Mouse (Mus musculus) midbrain, embryonic 13.5 days (tissue): ENCODE results near the gene H2-M2. TPM values are rescaled to one million over a fixed set of nuclear protein-coding genes. Genes with fewer than 3 reads are reported as not detected.
"Not testable (repeated sequence)": the region's sequence is repeated elsewhere in the genome, so short reads cannot be mapped to it uniquely, and the experiment has no call there.

Experiments used
- ATAC-seq: fragments of 200-750 bp; cut with Nextera tagmentation; 2 replicates; pipeline ENCODE4 v1.8.0; 2017; ENCODE audit warnings: mild to moderate bottlenecking, moderate TSS enrichment, moderate library complexity
- H3K27ac ChIP-seq: fragments of 300-500 bp; sonication (generic); 2 replicates; pipeline ENCODE4 v1.5.1; 2015; ENCODE audit warnings: inconsistent platforms, mild to moderate bottlenecking, moderate library complexity
- H3K27me3 ChIP-seq: fragments of 300-500 bp; sonication (generic); 2 replicates; pipeline ENCODE4 v1.6.1; 2015; ENCODE audit warnings: mild to moderate bottlenecking, inconsistent platforms
- H3K36me3 ChIP-seq: fragments of 300-500 bp; sonication (generic); 2 replicates; pipeline ENCODE4 v1.6.1; 2015; ENCODE audit warnings: mild to moderate bottlenecking, inconsistent platforms
- H3K4me1 ChIP-seq: fragments of 300-500 bp; sonication (generic); replicated peaks from 2 replicates; pipeline ENCODE4 v1.6.1; 2015; ENCODE audit warnings: inconsistent platforms
- H3K4me2 ChIP-seq: fragments of 300-500 bp; sonication (generic); replicated peaks from 2 replicates; pipeline ENCODE4 v1.6.1; 2015; ENCODE audit warnings: moderate library complexity, mild to moderate bottlenecking, inconsistent platforms
- H3K4me3 ChIP-seq: fragments of 300-500 bp; sonication (generic); replicated peaks from 2 replicates; pipeline ENCODE4 v1.5.1; 2015; ENCODE audit warnings: mild to moderate bottlenecking, inconsistent platforms
- H3K9ac ChIP-seq: fragments of 300-500 bp; sonication (generic); replicated peaks from 2 replicates; pipeline ENCODE4 v1.6.1; 2015; ENCODE audit warnings: mild to moderate bottlenecking, inconsistent platforms
- H3K9me3 ChIP-seq: fragments of 300-500 bp; sonication (generic); 2 replicates; pipeline ENCODE4 v1.6.1; 2016; ENCODE audit warnings: mild to moderate bottlenecking, inconsistent platforms
- WGBS: fragments of 180-500 bp; shearing (Covaris S2); methylation state at CpG from one replicate; pipeline ENCODE4 v1.1.7; 2015; 5-methylcytosine and 5-hydroxymethylcytosine counted together
- polyA plus RNA-seq: library from polyadenylated mRNA; unstranded; fragments of >200 nt; fragmentation: Nextera tagmentation; extraction: Ambion mirVana; gene quantifications from 2 replicates; pipeline ENCODE4 v1.2.1, GENCODE M21; 2015

H2-M2 gene
- not detected in 2 replicates for polyA plus RNA-seq

DNA sequence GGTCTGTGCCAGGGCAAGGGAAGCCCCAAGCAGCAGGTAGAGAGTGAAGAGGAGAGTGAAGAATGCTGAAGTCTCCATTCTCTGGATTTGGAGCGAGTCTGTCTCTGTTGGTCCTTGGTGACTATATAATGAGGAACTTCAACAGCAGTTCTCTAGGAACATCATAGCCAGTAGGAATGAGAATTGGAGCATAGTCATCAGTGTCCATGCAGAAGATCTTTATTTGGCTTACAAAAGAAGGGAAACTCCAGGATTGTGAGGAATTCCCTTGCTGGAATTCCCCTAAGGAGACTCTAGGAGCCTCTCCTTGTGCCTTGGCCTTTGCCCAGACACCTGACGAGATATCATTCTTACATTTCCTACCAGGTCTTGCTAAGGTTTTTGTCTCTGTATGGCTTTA, at the start of gene H2-M2:
H2-M2 (minus strand) TSS at position 101 of the 400 bp plus-strand sequence.
- H3K27me3 ChIP-seq, result no peaks in the 10 kb centered on the region
- no peaks in the 10 kb centered on the region for H3K4me1 ChIP-seq
- ATAC-seq, result no peak
- no peak within 1 kb of the TSS for H3K9ac ChIP-seq
- H3K4me2 ChIP-seq, result no peak within 1 kb of the TSS
- H3K9me3 ChIP-seq, result no peaks in the 10 kb centered on the region
- no peaks in the 10 kb centered on the region for H3K36me3 ChIP-seq
- 84% methylated on average over 2 of the region's 2 CpGs for WGBS
- H3K27ac ChIP-seq, result no peak within 1 kb of the TSS
- H3K4me3 ChIP-seq, result no peak within 1 kb of the TSS

GRCm38 (mm10) chr17:37525427-37525826, 42.1 kb upstream of the H2-M2 start:
- H3K9me3 ChIP-seq, H3K4me1 ChIP-seq, H3K4me3 ChIP-seq, ATAC-seq, H3K4me2 ChIP-seq, H3K9ac ChIP-seq, H3K27ac ChIP-seq, H3K27me3 ChIP-seq, H3K36me3 ChIP-seq: not testable (repeated sequence)
- WGBS, result 81% methylated on average over 1 of the region's 1 CpGs

DNA sequence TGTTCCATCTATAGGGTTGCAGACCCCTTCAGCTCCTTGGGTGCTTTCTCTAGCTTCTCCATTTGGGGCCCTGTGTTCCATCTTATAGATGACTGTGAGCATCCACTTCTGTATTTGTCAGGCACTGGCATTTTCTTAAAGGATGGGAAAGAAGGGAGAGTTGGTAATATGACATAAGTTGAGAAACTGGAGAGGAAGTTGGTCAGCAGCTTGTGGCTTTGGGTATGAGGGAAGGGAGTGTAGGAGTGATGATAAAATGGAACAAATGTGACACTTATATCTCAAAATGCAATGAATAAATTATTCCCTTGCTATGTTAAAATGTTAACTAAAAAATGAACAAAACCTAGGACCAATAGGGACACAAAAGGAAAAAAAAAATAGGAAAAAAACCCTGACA, 41.3 kb upstream of the H2-M2 start:
- not testable (repeated sequence) for H3K27me3 ChIP-seq, H3K27ac ChIP-seq, H3K4me3 ChIP-seq, H3K9ac ChIP-seq, ATAC-seq, H3K4me1 ChIP-seq, H3K9me3 ChIP-seq, H3K36me3 ChIP-seq, H3K4me2 ChIP-seq

- H3K4me2 ChIP-seq, result no peak within 1 kb of the TSS
- 89% methylated on average over 4 of the region's 4 CpGs for WGBS
- no peaks in the 10 kb centered on the region for H3K9me3 ChIP-seq
- no peak within 1 kb of the TSS for H3K27ac ChIP-seq
- no peaks in the 10 kb centered on the region for H3K4me1 ChIP-seq
- no peaks in the 10 kb centered on the region for H3K36me3 ChIP-seq
- no peak for ATAC-seq
- H3K9ac ChIP-seq, result no peak within 1 kb of the TSS
- no peak within 1 kb of the TSS for H3K4me3 ChIP-seq
- no peaks in the 10 kb centered on the region for H3K27me3 ChIP-seq
These were observed 24.4 kb upstream of the H2-M2 start, which contains the start of gene Olfr111 for GRCm38 (mm10) chr17:37507730-37508129. Gene Olfr111, plus strand, starts transcription at chr17:37508030.

DNA sequence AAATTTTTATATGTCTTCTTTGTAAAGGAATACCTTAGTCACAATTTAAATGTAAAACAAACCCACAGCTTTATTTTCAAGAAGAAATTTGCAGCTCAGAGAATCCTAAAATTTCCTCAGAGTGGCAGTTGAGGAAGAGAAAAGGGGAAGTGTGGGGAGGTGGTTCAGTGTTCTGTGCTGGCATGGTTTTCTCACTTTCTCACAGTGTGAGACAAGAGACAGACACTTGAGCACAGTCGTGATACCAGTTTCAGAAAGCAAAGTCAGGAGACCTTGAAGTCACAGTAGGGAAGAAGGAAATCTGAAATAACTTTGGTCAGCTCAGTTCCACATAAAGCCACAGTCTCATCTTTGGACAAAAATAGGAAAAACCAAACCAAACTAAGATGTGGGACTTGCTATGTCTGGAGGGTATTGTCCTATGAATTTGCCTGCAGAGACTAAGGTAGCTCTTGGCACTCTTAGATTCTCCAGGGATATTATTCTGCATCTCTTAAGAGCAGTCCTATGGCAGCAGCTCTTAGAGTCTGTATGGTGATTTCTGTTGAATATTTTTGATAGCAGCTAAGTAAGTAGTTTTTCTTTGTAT, 8.7 kb upstream of the H2-M2 start, which contains the start of gene Olfr110:
Olfr110 (plus strand) TSS at position 539 of the 589 bp plus-strand sequence.
- no peak within 1 kb of the TSS for H3K27ac ChIP-seq

DNA sequence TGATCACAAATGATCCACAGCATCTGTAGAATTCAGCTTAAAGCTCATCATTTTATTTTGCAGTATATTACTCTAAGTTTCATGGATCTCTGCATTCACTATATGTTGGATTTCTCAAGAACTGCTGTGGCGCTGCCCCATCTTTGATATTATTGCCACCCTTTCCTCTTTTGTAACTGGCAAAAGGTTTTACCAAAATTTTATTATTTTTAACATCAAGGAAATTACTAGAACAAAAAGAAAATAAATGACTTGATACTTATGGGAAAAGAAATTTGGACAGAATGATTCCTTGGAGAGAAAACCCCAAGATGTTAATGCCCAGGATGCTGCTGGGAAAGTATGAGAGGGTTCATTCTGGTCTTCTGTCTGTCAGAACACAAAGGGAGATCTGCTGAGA, 24.7 kb downstream of the H2-M2 start, which contains the start of gene Olfr109:
Olfr109 (plus strand) TSS at position 301 of the 400 bp plus-strand sequence.
- WGBS, result 89% methylated on average over 1 of the region's 1 CpGs

More for the DNA sequence above, 8.7 kb upstream of the H2-M2 start, which contains the start of gene Olfr110:
- Histone ChIP-seq H3K9ac (no peak within 1 kb of the TSS), H3K36me3 (no peaks in the 10 kb centered on the region), H3K4me3 (no peak within 1 kb of the TSS), H3K4me2 (no peak within 1 kb of the TSS), H3K9me3 (no peaks in the 10 kb centered on the region), H3K27me3 (no peaks in the 10 kb centered on the region), H3K4me1 (no peaks in the 10 kb centered on the region)
- ATAC-seq, result no peak
- whole genome bisulfite sequencing, result 66% methylated on average over 1 of the region's 1 CpGs

GRCm38 (mm10) chr17:37445180-37445579, 38.2 kb downstream of the H2-M2 start, which contains the start of gene Olfr108:
Gene Olfr108, plus strand, starts transcription at chr17:37445480.
- WGBS, result 89% methylated on average over 1 of the region's 1 CpGs
- no peaks in the 10 kb centered on the region for H3K9me3 ChIP-seq

More for the DNA sequence above, 24.7 kb downstream of the H2-M2 start, which contains the start of gene Olfr109:
- ATAC-seq, result no peak
- Histone ChIP-seq H3K9ac (no peak within 1 kb of the TSS), H3K4me1 (no peaks in the 10 kb centered on the region), H3K9me3 (no peaks in the 10 kb centered on the region), H3K27me3 (no peaks in the 10 kb centered on the region), H3K36me3 (no peaks in the 10 kb centered on the region), H3K4me3 (no peak within 1 kb of the TSS), H3K4me2 (no peak within 1 kb of the TSS), H3K27ac (no peak within 1 kb of the TSS)

More at GRCm38 (mm10) chr17:37445180-37445579, 38.2 kb downstream of the H2-M2 start, which contains the start of gene Olfr108:
- Histone ChIP-seq H3K27me3 (no peaks in the 10 kb centered on the region), H3K9ac (no peak within 1 kb of the TSS), H3K4me2 (no peak within 1 kb of the TSS), H3K36me3 (no peaks in the 10 kb centered on the region), H3K4me3 (no peak within 1 kb of the TSS), H3K4me1 (no peaks in the 10 kb centered on the region), H3K27ac (no peak within 1 kb of the TSS)
- ATAC-seq, result no peak

Other genes with a start within 250 kb of the H2-M2 start
- not detected in 2 replicates for gene Olfr97, start 246.2 kb downstream of the H2-M2 start, polyA plus RNA-seq
- not detected in 2 replicates for gene Olfr98, start 219.8 kb downstream of the H2-M2 start, polyA plus RNA-seq
- 0.54 and 1.1 TPM in 2 replicates for gene H2-M3, start 213.3 kb downstream of the H2-M2 start, polyA plus RNA-seq
- gene Olfr99, start 200.1 kb downstream of the H2-M2 start, polyA plus RNA-seq, result not detected in 2 replicates
- gene Olfr101, start 179.2 kb downstream of the H2-M2 start, polyA plus RNA-seq, result not detected in 2 replicates
- gene Olfr102, start 166.5 kb downstream of the H2-M2 start, polyA plus RNA-seq, result not detected in 2 replicates
- not detected in 2 replicates for gene Olfr103, start 143.9 kb downstream of the H2-M2 start, polyA plus RNA-seq
- gene Olfr104-ps, start 124.0 kb downstream of the H2-M2 start, polyA plus RNA-seq, result not detected in 2 replicates
- not detected in 2 replicates for gene Olfr105-ps, start 104.5 kb downstream of the H2-M2 start, polyA plus RNA-seq
- gene Olfr106-ps, start 93.2 kb downstream of the H2-M2 start, polyA plus RNA-seq, result not detected in 2 replicates
- not detected in 2 replicates for gene Olfr107, start 84.3 kb downstream of the H2-M2 start, polyA plus RNA-seq
- not detected in 2 replicates for gene Olfr108, start 38.1 kb downstream of the H2-M2 start, polyA plus RNA-seq
- not detected in 2 replicates for gene Olfr109, start 24.6 kb downstream of the H2-M2 start, polyA plus RNA-seq
- not detected in 2 replicates for gene Olfr110, start 8.9 kb upstream of the H2-M2 start, polyA plus RNA-seq
- gene Olfr111, start 24.5 kb upstream of the H2-M2 start, polyA plus RNA-seq, result not detected in 2 replicates
- gene Olfr112, start 85.9 kb upstream of the H2-M2 start, polyA plus RNA-seq, result not detected in 2 replicates
- gene Olfr113, start 94.1 kb upstream of the H2-M2 start, polyA plus RNA-seq, result not detected in 2 replicates
- not detected in 2 replicates for gene Olfr114, start 109.2 kb upstream of the H2-M2 start, polyA plus RNA-seq
- not detected in 2 replicates for gene Olfr115, start 143.6 kb upstream of the H2-M2 start, polyA plus RNA-seq
- not detected in 2 replicates for gene Olfr116, start 143.6 kb upstream of the H2-M2 start, polyA plus RNA-seq
- not detected in 2 replicates for gene Olfr117, start 180.2 kb upstream of the H2-M2 start, polyA plus RNA-seq
- not detected in 2 replicates for gene Olfr118, start 183.4 kb upstream of the H2-M2 start, polyA plus RNA-seq
- gene Olfr119, start 213.0 kb upstream of the H2-M2 start, polyA plus RNA-seq, result not detected in 2 replicates
- not detected in 2 replicates for gene Olfr120, start 238.3 kb upstream of the H2-M2 start, polyA plus RNA-seq